Mouse (Mus musculus) liver, embryonic 14.5 days (tissue): ENCODE results near the gene Ift80. TPM values are rescaled to one million over a fixed set of nuclear protein-coding genes. Genes with fewer than 3 reads are reported as not detected.

Source experiments
- ATAC-seq: fragments of 200-750 bp; cut with Nextera tagmentation; 2 replicates; pipeline ENCODE4 v1.8.0; 2017; ENCODE audit warnings: moderate number of reproducible peaks, mild to moderate bottlenecking, moderate library complexity; ENCODE audit not compliant: insufficient read depth
- DNase-seq, 3 experiments: peaks; one replicate each; pipeline ENCODE4 v3.0.0-alpha.2; 2012 to 2013; ENCODE audit warnings: low read depth in 3 of 3, low spot score in 3 of 3
- H3K27ac ChIP-seq: fragments of 300-500 bp; sonication (generic); 2 replicates; pipeline ENCODE4 v1.5.1; 2014; ENCODE audit warnings: moderate library complexity, mild to moderate bottlenecking, control low read depth, inconsistent platforms
- H3K27me3 ChIP-seq: fragments of 300-500 bp; sonication (generic); 2 replicates; pipeline ENCODE4 v1.6.1; 2014; ENCODE audit warnings: mild to moderate bottlenecking, low read length, moderate library complexity; ENCODE audit not compliant: control insufficient read depth, insufficient read depth
- H3K36me3 ChIP-seq: fragments of 300-500 bp; sonication (generic); replicated peaks from 2 replicates; pipeline ENCODE4 v1.6.1; 2014; ENCODE audit warnings: low read depth; ENCODE audit not compliant: control insufficient read depth, insufficient read depth
- H3K4me1 ChIP-seq, 2 experiments: fragments of 200-500 bp in 1 of 2; fragments of 300-500 bp in 1 of 2; sonication (generic) in 1 of 2; replicated peaks; 2 replicates each; pipeline ENCODE4 v1.6.1; 2012 to 2014; ENCODE audit warnings: antibody characterized with exemption in 1 of 2, inconsistent platforms in 1 of 2, low read length in 1 of 2; ENCODE audit not compliant: control insufficient read depth in 2 of 2, insufficient read depth in 2 of 2
- H3K4me2 ChIP-seq: fragments of 300-500 bp; sonication (generic); 2 replicates; pipeline ENCODE4 v1.6.1; 2014; ENCODE audit warnings: low read depth, mild to moderate bottlenecking, control low read depth, moderate library complexity
- H3K4me3 ChIP-seq, 2 experiments: fragments of 200-500 bp in 1 of 2; fragments of 300-500 bp in 1 of 2; sonication (generic) in 1 of 2; 2 replicates each; pipeline ENCODE4 v1.5.1; 2012 to 2014; ENCODE audit warnings: low read depth in 2 of 2, low read length in 2 of 2, mild to moderate bottlenecking in 2 of 2, control low read depth in 1 of 2, inconsistent platforms in 1 of 2, moderate library complexity in 1 of 2; ENCODE audit not compliant: insufficient read depth in 1 of 2
- H3K9ac ChIP-seq: fragments of 300-500 bp; sonication (generic); replicated peaks from 2 replicates; pipeline ENCODE4 v1.6.1; 2014; ENCODE audit warnings: mild to moderate bottlenecking, control low read depth, moderate library complexity
- H3K9me3 ChIP-seq: fragments of 300-500 bp; sonication (generic); 2 replicates; pipeline ENCODE4 v1.6.1; 2016; ENCODE audit warnings: low read length, mixed read lengths; ENCODE audit not compliant: control insufficient read depth
- CTCF ChIP-seq: IDR thresholded peaks from 2 replicates; pipeline ENCODE4 v1.5.1; 2016; ENCODE audit warnings: antibody characterized with exemption, low read depth, control low read depth
- EP300 ChIP-seq: IDR thresholded peaks from 2 replicates; pipeline ENCODE4 v1.6.1; 2016; ENCODE audit warnings: antibody characterized with exemption, low read depth
- WGBS: fragments of 180-500 bp; shearing (Covaris S2); extraction: QIAGEN DNeasy Blood & Tissue Kit; methylation state at CpG from one replicate; pipeline ENCODE4 v1.1.7; 2014; ENCODE audit not compliant: insufficient replicate concordance; 5-methylcytosine and 5-hydroxymethylcytosine counted together
- polyA plus RNA-seq, 2 experiments: library from polyadenylated mRNA; depleted of rRNA in 1 of 2; stranded (reverse) in 1 of 2; unstranded in 1 of 2; fragments of >200 nt; fragmentation: Nextera tagmentation in 1 of 2; extraction: Ambion mirVana in 1 of 2; gene quantifications; 2 replicates each; pipeline versions ENCODE4 v1.2.1 to v1.2.3; 2012 to 2014

Ift80 gene
- polyA plus RNA-seq, 2 experiments = 6.2 to 7.8 TPM

- 76% methylated on average over 4 of the region's 4 CpGs for WGBS
- no peak overlapping the region for H3K4me3 ChIP-seq
Measured at GRCm38 (mm10) chr3:69002781-69003180, 1.6 kb downstream of the Ift80 start.

GRCm38 (mm10) chr3:68986550-68986949 lies 17.8 kb downstream of the Ift80 start:
- H3K4me1 ChIP-seq = no peaks in the 10 kb centered on the region
- H3K4me2 ChIP-seq = no peak overlapping the region
- no peak for DNase-seq
- ATAC-seq = no peak
- H3K9ac ChIP-seq = no peak overlapping the region
- no peak overlapping the region for H3K4me3 ChIP-seq
- H3K27ac ChIP-seq = no peak overlapping the region
- TF ChIP-seq EP300 (no peak), CTCF (no peak)
- H3K36me3 ChIP-seq = peaks cover 6% of the 10 kb centered on the region; the same call in 1 of the 2 replicates
- H3K27me3 ChIP-seq = no peaks in the 10 kb centered on the region
- 71% methylated on average over 2 of the region's 2 CpGs for WGBS
- H3K9me3 ChIP-seq = no peaks in the 10 kb centered on the region

More at GRCm38 (mm10) chr3:69002781-69003180, 1.6 kb downstream of the Ift80 start:
- Histone ChIP-seq H3K27ac (no peak overlapping the region), H3K4me1 (peaks cover 3% of the 10 kb centered on the region in 2 experiments; a peak in 3 of 4 replicates), H3K9ac (no peak overlapping the region), H3K4me2 (peak overlapping the region; percentile 76), H3K36me3 (peaks cover 12% of the 10 kb centered on the region), H3K9me3 (peaks cover 3% of the 10 kb centered on the region; the same call in 1 of the 2 replicates), H3K27me3 (no peaks in the 10 kb centered on the region)
- no peak for ATAC-seq
- TF ChIP-seq CTCF = peak; percentile 41; the same call in 1 of the 2 replicates
- no peak for TF ChIP-seq EP300
- DNase-seq = no peak

- peaks cover 3% of the 10 kb centered on the region; the same call in 1 of the 2 replicates for H3K36me3 ChIP-seq
- no peak for DNase-seq
- no peak overlapping the region for H3K4me2 ChIP-seq
- no peaks in the 10 kb centered on the region for H3K9me3 ChIP-seq
- peaks cover 12 to 30% of the 10 kb centered on the region in 2 experiments for H3K4me1 ChIP-seq
- no peak overlapping the region for H3K4me3 ChIP-seq
- no peak for TF ChIP-seq CTCF
- no peak for TF ChIP-seq EP300
- WGBS = 51% methylated on average over 9 of the region's 9 CpGs
- no peak overlapping the region for H3K9ac ChIP-seq
- no peak overlapping the region for H3K27ac ChIP-seq
- no peaks in the 10 kb centered on the region for H3K27me3 ChIP-seq
- ATAC-seq = no peak
Measured at GRCm38 (mm10) chr3:68980898-68981297, 23.5 kb downstream of the Ift80 start.

GRCm38 (mm10) chr3:68979187-68979586 lies 25.2 kb downstream of the Ift80 start:
- Histone ChIP-seq H3K27me3 (no peaks in the 10 kb centered on the region), H3K4me2 (peak overlapping the region; percentile 9), H3K9ac (no peak overlapping the region), H3K27ac (no peak overlapping the region), H3K4me1 (peaks cover 23 to 37% of the 10 kb centered on the region in 2 experiments), H3K9me3 (no peaks in the 10 kb centered on the region), H3K36me3 (no peaks in the 10 kb centered on the region), H3K4me3 (no peak overlapping the region)
- 41% methylated on average over 10 of the region's 10 CpGs for WGBS
- TF ChIP-seq EP300 (0 out of 2 replicates have a peak, but pooled peaks have one; percentile 8), CTCF (no peak)
- ATAC-seq = peak; percentile 67
- peak; percentile 43 to 52 (median 47) for DNase-seq

- no peaks in the 10 kb centered on the region for H3K27me3 ChIP-seq
- no peak for DNase-seq
- no peaks in the 10 kb centered on the region; the same call in 1 of the 2 replicates for H3K36me3 ChIP-seq
- no peak overlapping the region for H3K4me3 ChIP-seq
- H3K9me3 ChIP-seq = no peaks in the 10 kb centered on the region
- no peak overlapping the region for H3K9ac ChIP-seq
- WGBS = 50% methylated on average over 4 of the region's 4 CpGs
- H3K27ac ChIP-seq = no peak overlapping the region
- no peak overlapping the region for H3K4me2 ChIP-seq
- ATAC-seq = no peak
- TF ChIP-seq EP300 = no peak
- TF ChIP-seq CTCF = no peak
- peaks cover 23 to 37% of the 10 kb centered on the region in 2 experiments for H3K4me1 ChIP-seq
Measured at GRCm38 (mm10) chr3:68977696-68978095, 26.7 kb downstream of the Ift80 start.
